Mouse (Mus musculus) C2C12 (cell line): ENCODE data around the gene Caprin2.

ENCODE experiments used
- CEBPB ChIP-seq: IDR thresholded peaks from one replicate; pipeline ENCODE4 v1.6.1; 2011; ENCODE audit warnings: low read depth, mild to moderate bottlenecking, control low read depth, moderate library complexity
- CTCF ChIP-seq: IDR thresholded peaks from one replicate; pipeline ENCODE4 v1.5.1; 2011; ENCODE audit not compliant: control insufficient read depth, insufficient read depth, insufficient read length
- MAX ChIP-seq: IDR thresholded peaks from one replicate; pipeline ENCODE4 v1.6.1; 2011; ENCODE audit warnings: mild to moderate bottlenecking, control low read depth
- MYOD1 ChIP-seq: IDR thresholded peaks from one replicate; pipeline ENCODE4 v1.6.1; 2011; ENCODE audit warnings: low read depth; ENCODE audit not compliant: control insufficient read depth, insufficient read length
- MYOG ChIP-seq: IDR thresholded peaks from one replicate; pipeline ENCODE4 v1.6.1; 2011; ENCODE audit not compliant: control insufficient read depth, insufficient read length; ENCODE audit errors: extremely low read depth
- USF1 ChIP-seq: IDR thresholded peaks from one replicate; pipeline ENCODE4 v1.6.1; 2011; ENCODE audit warnings: low read depth, mild to moderate bottlenecking, control low read depth, moderate library complexity

DNA sequence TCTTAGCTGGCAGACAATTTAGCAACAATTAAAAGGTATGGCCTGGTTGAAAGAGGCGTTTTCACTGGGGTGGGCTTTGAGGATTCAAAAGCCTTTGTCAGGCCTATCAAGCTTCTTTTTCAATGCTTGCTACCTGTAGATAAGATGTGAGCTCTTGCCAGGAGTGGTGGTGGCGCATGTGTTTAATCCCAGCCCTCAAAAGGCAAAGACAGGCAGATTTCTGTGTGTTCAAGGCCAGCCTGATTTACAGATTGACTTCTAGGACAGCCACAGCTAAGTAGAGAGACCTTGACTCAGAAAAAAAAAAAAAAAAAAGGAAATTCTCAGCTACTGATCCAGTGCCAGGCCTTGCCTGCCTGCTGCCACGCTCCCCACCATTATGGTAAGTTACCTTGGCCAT lies 6.7 kb upstream of the Caprin2 start:
- TF ChIP-seq CTCF (no peak), CEBPB (no peak), USF1 (no peak), MAX (no peak), MYOD1 (no peak), MYOG (no peak)
